Mouse (Mus musculus) lung, postnatal 25 days (tissue): ENCODE results near the gene Ddx50.
"Not testable (repeated sequence)": the region's sequence is repeated elsewhere in the genome, so short reads cannot be mapped to it uniquely, and the experiment has no call there.

Experiments used
- DNase-seq: peaks from one replicate; pipeline ENCODE4 v3.0.0; 2022; ENCODE audit warnings: low spot score

Ddx50 gene

GRCm38 (mm10) chr10:62601053-62601791 lies 49.8 kb downstream of the Ddx50 start:
- no peak for DNase-seq

GRCm38 (mm10) chr10:62600056-62600455 lies 51.0 kb downstream of the Ddx50 start:
- DNase-seq: no peak

DNA sequence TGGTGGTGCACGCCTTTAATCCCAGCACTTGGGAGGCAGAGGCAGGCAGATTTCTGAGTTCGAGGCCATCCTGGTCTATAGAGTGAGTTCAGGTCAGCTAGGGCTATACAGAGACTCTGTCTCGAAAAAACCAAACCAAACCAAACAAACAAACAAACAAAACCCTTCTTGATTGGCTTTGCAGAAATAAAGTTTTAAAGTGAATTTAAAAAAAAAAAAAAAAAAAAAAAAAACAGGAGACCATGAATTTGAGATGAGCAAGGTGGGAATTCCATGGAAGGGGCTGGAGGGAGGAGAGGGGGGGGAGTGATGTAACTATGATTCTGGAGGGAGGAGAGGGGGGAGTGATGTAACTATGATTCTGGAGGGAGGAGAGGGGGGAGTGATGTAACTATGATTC lies 51.7 kb downstream of the Ddx50 start:
- not testable (repeated sequence) for DNase-seq

DNA sequence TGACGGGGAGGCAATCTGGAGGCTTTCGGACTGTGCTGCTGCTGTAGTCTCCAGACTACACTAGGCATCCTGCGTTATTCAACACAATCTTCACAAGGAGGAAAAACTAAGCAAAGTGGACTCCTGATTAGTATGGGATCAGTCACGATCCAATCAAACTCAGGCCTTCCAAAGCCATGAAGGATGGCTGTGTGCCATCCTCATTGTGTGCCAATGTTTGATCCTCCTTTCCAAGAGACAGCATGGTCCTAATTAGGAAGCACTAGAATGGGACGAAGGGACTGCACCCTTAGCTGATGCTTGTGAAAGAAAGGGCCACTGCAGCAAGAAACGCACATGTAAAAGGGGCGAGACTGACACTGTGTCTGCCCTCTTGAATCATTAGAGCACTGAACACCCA lies 58.5 kb downstream of the Ddx50 start:
- no peak for DNase-seq

DNA sequence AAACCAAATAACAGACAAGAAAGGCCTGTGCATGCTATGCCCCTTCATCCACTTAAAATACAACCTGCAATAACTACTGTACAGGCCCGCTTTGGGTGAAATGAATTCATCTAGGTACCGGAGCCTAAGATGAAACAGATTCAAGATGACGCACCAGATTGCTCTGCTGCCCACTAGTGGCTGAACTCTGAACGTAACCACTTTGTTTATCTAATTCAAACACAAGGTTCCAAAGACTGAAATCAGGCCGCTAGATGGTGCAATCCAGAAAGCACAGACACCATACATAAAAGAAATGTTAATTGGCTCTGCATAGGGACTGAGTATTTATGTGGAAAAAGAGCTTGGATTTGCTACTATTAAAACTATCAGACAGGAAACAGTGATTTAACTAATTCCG lies 60.8 kb downstream of the Ddx50 start:
- DNase-seq: peak; percentile 92

DNA sequence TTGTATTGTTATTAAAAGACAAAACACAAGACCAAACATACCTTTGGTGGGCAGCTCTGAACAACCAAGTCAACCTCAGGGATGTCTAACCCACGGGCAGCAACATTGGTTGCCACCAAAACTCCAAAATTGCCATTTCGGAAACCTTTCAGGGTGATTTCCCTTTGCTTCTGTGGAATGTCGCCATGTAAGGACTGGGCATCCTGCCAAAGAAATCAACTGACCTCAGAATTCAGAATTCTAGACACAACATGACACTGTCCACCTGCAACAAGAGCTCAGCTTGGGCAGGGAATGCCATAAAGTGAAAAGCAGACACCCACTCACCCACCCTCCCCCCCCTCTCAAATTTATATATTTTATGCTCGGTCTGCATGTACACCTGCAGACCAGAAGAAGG lies 62.4 kb downstream of the Ddx50 start:
- DNase-seq: no peak

DNA sequence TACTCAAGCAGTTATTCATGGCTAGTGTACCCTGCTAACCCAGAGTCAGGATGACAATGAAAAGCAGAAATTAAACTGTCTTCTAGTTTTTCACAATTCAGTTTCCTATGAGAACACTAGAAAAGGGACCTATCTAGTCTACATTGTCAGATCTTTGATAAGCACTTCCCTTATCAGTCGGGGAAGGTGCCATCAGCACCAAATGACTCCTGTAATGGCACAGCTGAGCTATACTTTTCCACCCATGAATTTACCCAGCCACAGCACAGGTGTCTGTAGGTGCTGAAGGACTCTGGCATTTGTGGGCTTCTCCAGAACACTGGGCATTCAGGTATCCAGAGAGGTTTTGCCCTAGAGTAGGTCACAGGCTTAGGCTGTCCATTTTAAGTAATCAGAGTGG lies 67.8 kb downstream of the Ddx50 start:
- no peak for DNase-seq

- DNase-seq: no peak
Measured at GRCm38 (mm10) chr10:62582701-62583100, 68.3 kb downstream of the Ddx50 start.

DNA sequence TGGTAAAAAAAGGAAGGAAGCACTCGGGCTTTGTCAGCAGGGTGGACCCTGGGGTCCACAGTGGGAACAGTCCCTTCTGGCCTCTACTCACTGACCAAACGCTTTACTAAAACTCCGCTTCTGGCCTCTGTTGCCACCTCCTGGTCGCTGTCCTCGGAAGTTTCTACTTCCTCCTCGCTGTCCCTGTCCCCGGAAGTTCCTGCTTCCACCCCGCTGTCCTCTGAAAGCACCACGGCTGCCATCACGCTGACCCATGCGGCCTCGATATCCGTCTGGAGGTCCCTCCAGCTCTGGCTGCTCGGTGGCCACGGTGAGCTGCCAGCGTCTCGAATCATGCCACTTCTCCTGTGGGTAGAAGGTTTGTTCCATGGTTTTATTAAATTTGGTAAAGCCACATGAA lies 68.8 kb downstream of the Ddx50 start:
- DNase-seq: no peak

DNA sequence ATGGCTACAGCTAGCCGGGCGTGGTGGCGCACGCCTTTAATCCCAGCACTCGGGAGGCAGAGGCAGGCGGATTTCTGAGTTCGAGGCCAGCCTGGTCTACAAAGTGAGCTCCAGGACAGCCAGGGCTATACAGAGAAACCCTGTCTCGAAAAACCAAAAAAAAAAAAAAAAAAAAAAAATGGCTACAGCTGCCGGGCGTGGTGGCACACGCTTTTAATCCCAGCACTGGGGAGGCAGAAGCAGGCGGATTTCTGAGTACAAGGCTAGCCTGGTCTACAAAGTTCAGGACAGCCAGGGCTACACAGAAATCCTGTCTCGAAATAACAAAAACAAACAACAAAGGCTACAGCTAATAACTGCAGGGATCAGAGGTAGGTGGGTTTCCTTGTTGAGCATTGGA lies 71.9 kb downstream of the Ddx50 start:
- DNase-seq: not testable (repeated sequence)

GRCm38 (mm10) chr10:62578338-62579100 lies 72.5 kb downstream of the Ddx50 start, which contains the start of gene Kif1bp:
TSS of gene Kif1bp (minus strand) at chr10:62578457.
- peak; percentile 99 for DNase-seq

DNA sequence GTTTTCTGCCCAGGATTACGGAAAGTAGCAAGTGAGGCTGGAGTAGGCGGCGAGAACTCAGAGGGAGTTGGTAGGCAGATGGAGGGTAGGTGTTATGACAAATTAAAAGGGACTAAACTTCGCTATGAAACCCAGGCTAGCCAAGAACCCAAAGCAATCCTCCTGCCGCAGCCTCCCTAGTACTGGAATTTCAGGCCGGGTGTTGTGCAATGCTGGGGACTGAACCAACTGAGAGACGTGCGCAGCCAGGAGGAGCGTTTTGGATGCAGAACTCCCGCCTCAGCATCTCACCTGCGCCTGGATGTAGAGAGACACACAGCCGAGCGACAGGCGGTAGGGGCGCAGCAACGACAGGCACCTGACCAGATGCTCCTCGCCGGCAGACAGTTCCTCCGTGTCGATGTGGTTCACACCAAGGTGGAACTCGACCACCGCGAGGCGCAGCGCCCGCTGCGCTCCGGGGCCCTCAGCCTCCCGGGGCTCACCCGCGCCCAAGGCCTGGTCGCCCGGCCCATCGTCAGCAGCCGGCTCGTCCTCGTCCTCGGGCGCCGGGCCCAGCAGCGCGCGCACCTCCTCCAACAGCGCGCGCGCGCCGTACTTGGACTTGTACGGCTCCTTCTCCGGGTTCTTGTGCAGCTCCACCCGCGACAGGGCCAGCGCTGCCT lies 73.2 kb downstream of the Ddx50 start:
- DNase-seq: no peak

DNA sequence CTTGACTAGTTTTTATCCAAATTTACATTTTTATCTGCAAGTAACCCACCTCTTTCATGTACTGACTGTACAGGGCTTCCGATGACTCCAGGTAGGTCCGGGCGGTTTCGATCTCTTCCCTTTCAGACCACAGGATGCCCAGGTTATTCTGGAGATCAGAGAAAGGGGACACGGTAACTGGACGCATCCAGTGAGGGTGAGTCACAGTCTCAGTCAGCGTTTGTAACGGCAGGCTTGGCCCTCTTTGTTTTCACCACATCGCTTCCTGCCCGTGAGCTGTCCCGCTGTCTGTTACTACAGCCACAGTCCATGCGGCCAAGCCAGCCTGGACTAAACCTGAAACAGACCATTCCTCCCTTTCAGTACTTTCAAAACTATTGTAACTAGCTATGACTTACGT lies 76.0 kb downstream of the Ddx50 start:
- no peak for DNase-seq

- DNase-seq: no peak
Measured at GRCm38 (mm10) chr10:62570126-62570871, 80.7 kb downstream of the Ddx50 start.

- no peak for DNase-seq
Measured at GRCm38 (mm10) chr10:62568861-62569260, 82.2 kb downstream of the Ddx50 start.
